ENCODE assay signal across 8 mouse cellular contexts in the genomic region with DNA sequence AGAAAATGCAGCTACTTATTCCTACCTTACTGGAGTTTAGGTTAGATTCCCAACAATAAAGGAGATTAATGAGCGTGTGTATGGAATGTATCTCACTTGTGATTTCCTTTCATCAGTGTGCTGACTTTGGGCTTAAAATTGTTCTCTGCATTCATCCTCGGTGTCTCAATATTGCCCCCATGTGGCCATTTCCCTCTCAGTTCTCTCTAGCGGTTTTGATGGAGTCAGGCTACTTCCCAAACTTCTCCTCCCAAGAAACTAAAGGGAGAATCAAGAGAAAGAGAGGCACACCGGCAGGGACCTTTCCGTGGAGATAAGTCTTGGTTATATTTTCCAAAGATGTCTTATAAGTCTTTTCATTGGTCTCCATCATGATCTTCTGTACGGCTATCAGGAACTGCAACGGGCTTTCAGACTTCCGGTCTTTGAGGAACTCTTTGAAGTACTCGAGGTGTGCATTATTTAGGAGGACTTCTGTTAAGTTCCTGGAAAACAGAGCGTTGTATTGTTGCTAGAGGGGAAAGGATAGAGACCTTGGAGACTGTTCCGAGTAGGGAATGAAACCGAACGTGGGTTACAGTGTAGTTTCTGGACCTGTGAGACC. TPM values are rescaled to one million over a fixed set of nuclear protein-coding genes. Genes with fewer than 3 reads are reported as not detected.
DNase-seq lines count a peak whose midpoint lies in the region; ATAC-seq lines count a peak whose summit lies in the region.

No protein-coding gene starts in this region.

- H3K36me3 ChIP-seq in liver, embryonic 13.5 days: no peaks in the 10 kb centered on the region

- H3K9me3 ChIP-seq in liver, embryonic 13.5 days (replicated peaks): no peaks in the 10 kb centered on the region

- no peak overlapping the region for H3K27ac ChIP-seq in liver, embryonic 13.5 days

- DNase-seq in A20 (ENCODE audit: low read depth, low spot score) (peak; percentile 71), ES-CJ7 (ENCODE audit: low read depth, low spot score) (peak; percentile 78)
- peak; percentile 31 to 41 for DNase-seq in cerebellum, adult 18-20 months
- peak; percentile 58 for DNase-seq in gastrocnemius, postnatal 10 days
- peak; percentile 82 for DNase-seq in kidney, postnatal 10 days
- peak; percentile 9 for DNase-seq in liver, embryonic 13.5 days
- DNase-seq in retina, embryonic 14.5 days (ENCODE audit: low spot score): peak; percentile 78
- peak; percentile 78 for DNase-seq in thymus, postnatal 4 days

- ATAC-seq in liver, embryonic 13.5 days (ENCODE audit: low read depth): no peak

- no peaks in the 10 kb centered on the region for H3K27me3 ChIP-seq in liver, embryonic 13.5 days

- no peak overlapping the region for H3K4me3 ChIP-seq in liver, embryonic 13.5 days (replicated peaks)

- WGBS in liver, embryonic 13.5 days (ENCODE audit: insufficient replicate concordance): 25% methylated on average over 13 of the region's 13 CpGs

- peak overlapping the region; percentile 19; the same call in 1 of the 2 replicates for H3K4me2 ChIP-seq in liver, embryonic 13.5 days

- H3K4me1 ChIP-seq in liver, embryonic 13.5 days (replicated peaks): no peaks in the 10 kb centered on the region

- H3K9ac ChIP-seq in liver, embryonic 13.5 days: no peak overlapping the region

RNA-seq across cellular contexts. Expression of a gene that starts 36.5 kb away (rescaled TPM):
- total RNA-seq in gastrocnemius, postnatal 10 days (2021): not detected
- not detected in 2 replicates for polyA plus RNA-seq in liver, embryonic 13.5 days (2015; fragmentation: Nextera tagmentation; extraction: Ambion mirVana)

RNA-seq across cellular contexts. Expression of a gene that starts 58.3 kb away (rescaled TPM):
- 1 to 10 TPM; 5.9 to 9.7 TPM for total RNA-seq in gastrocnemius, postnatal 10 days (2021)
- polyA plus RNA-seq in liver, embryonic 13.5 days (2015; fragmentation: Nextera tagmentation; extraction: Ambion mirVana): 13.8 and 15.9 TPM in 2 replicates

Comparison
In these comparisons a context has a peak if more than half of its experiments do, and no peak if none do; other contexts are left out.
1. DNase-seq: peak in every context shown above with its lines; median percentile 82 in kidney, postnatal 10 days; 78 in ES-CJ7; 78 in retina, embryonic 14.5 days; 78 in thymus, postnatal 4 days; 71 in A20; 58 in gastrocnemius, postnatal 10 days; 36 in cerebellum, adult 18-20 months; 9 in liver, embryonic 13.5 days.